Mouse (Mus musculus) cerebellum, adult 2 months (tissue): ENCODE data around the gene Cabp1. TPM values are rescaled to one million over a fixed set of nuclear protein-coding genes. Genes with fewer than 3 reads are reported as not detected.
"Not testable (repeated sequence)": the region's sequence is repeated elsewhere in the genome, so short reads cannot be mapped to it uniquely, and the experiment has no call there.

Experiments used
- DNase-seq, 2 experiments: peaks; one replicate each; pipeline ENCODE4 v3.0.0; 2021
- H3K27ac ChIP-seq: fragments of 200-500 bp; 2 replicates; pipeline ENCODE4 v1.5.1; 2012; ENCODE audit warnings: low read length, control low read depth, inconsistent platforms; ENCODE audit not compliant: insufficient read depth
- H3K27me3 ChIP-seq: fragments of 200-500 bp; 2 replicates; pipeline ENCODE4 v1.6.1; 2012; ENCODE audit warnings: inconsistent platforms, mild to moderate bottlenecking, low read length, moderate library complexity; ENCODE audit not compliant: control insufficient read depth, insufficient read depth
- H3K4me1 ChIP-seq: fragments of 200-500 bp; 2 replicates; pipeline ENCODE4 v1.6.1; 2011; ENCODE audit warnings: low read length; ENCODE audit not compliant: control insufficient read depth, insufficient read depth
- H3K4me3 ChIP-seq: fragments of 200-500 bp; replicated peaks from 2 replicates; pipeline ENCODE3; 2011; ENCODE audit warnings: mild to moderate bottlenecking, low read depth, low read length, control low read depth; ENCODE audit not compliant: insufficient read depth
- CTCF ChIP-seq: fragments of 200-500 bp; IDR thresholded peaks from 2 replicates; pipeline ENCODE4 v1.5.1; 2011; ENCODE audit warnings: low read depth, mild to moderate bottlenecking, control low read depth, low read length, moderate library complexity, borderline replicate concordance; ENCODE audit not compliant: insufficient read depth
- POLR2A ChIP-seq: fragments of 200-500 bp; IDR thresholded peaks from 2 replicates; pipeline ENCODE4 v1.6.1; 2011; ENCODE audit warnings: low read length, control low read depth, borderline replicate concordance; ENCODE audit not compliant: insufficient read depth
- WGBS: fragments of 180-500 bp; shearing (Covaris S2); methylation state at CpG from one replicate; pipeline ENCODE4 v1.1.7; 2018; 5-methylcytosine and 5-hydroxymethylcytosine counted together
- polyA plus RNA-seq: library from polyadenylated mRNA; depleted of rRNA; stranded (reverse); fragments of >200 nt; gene quantifications from 2 replicates; pipeline ENCODE4 v1.2.3, GENCODE M21; 2012

Cabp1 gene
- polyA plus RNA-seq, 1 experiment = 294 TPM

- 66% methylated on average over 8 of the region's 8 CpGs for WGBS
These were observed 41.8 kb downstream of the Cabp1 start for GRCm38 (mm10) chr5:115152132-115152956.

GRCm38 (mm10) chr5:115151457-115151856 lies 42.7 kb downstream of the Cabp1 start:
- no peak overlapping the region for H3K27ac ChIP-seq
- no peak overlapping the region for H3K4me3 ChIP-seq
- no peak for DNase-seq
- H3K4me1 ChIP-seq = peaks cover 22% of the 10 kb centered on the region; the same call in 1 of the 2 replicates
- TF ChIP-seq CTCF (no peak), POLR2A (no peak)
- WGBS = 80% methylated on average over 13 of the region's 13 CpGs
- no peaks in the 10 kb centered on the region for H3K27me3 ChIP-seq

More at GRCm38 (mm10) chr5:115152132-115152956, 41.8 kb downstream of the Cabp1 start:
- peaks cover 25% of the 10 kb centered on the region; the same call in 1 of the 2 replicates for H3K4me1 ChIP-seq
- no peak for TF ChIP-seq POLR2A
- TF ChIP-seq CTCF = no peak
- no peak for DNase-seq
- H3K4me3 ChIP-seq = no peak overlapping the region
- H3K27me3 ChIP-seq = no peaks in the 10 kb centered on the region
- H3K27ac ChIP-seq = no peak overlapping the region

GRCm38 (mm10) chr5:115150991-115151390 lies 43.2 kb downstream of the Cabp1 start:
- Histone ChIP-seq H3K27me3 (no peaks in the 10 kb centered on the region), H3K4me3 (no peak overlapping the region), H3K4me1 (peaks cover 18% of the 10 kb centered on the region; the same call in 1 of the 2 replicates), H3K27ac (no peak overlapping the region)
- no peak for DNase-seq
- TF ChIP-seq CTCF (no peak), POLR2A (no peak)
- 83% methylated on average over 5 of the region's 5 CpGs for WGBS

- Histone ChIP-seq H3K27me3 (no peaks in the 10 kb centered on the region), H3K27ac (no peak overlapping the region), H3K4me1 (peaks cover 9% of the 10 kb centered on the region; the same call in 1 of the 2 replicates), H3K4me3 (no peak overlapping the region)
- 92% methylated on average over 14 of the region's 14 CpGs for WGBS
- no peak for DNase-seq
- TF ChIP-seq POLR2A (no peak), CTCF (no peak)
These were observed 44.3 kb downstream of the Cabp1 start for GRCm38 (mm10) chr5:115149675-115150459.

GRCm38 (mm10) chr5:115148872-115149271 lies 45.3 kb downstream of the Cabp1 start:
- H3K4me1 ChIP-seq, H3K27ac ChIP-seq, DNase-seq, H3K27me3 ChIP-seq, H3K4me3 ChIP-seq: not testable (repeated sequence)
- WGBS = no CpG with 5 or more reads among the region's 1 CpGs

GRCm38 (mm10) chr5:115148378-115148777 lies 45.8 kb downstream of the Cabp1 start:
- WGBS = 91% methylated on average over 8 of the region's 8 CpGs
- no peak overlapping the region for H3K27ac ChIP-seq
- no peaks in the 10 kb centered on the region for H3K27me3 ChIP-seq
- DNase-seq = no peak
- TF ChIP-seq CTCF = no peak
- no peak overlapping the region for H3K4me3 ChIP-seq
- peaks cover 10% of the 10 kb centered on the region; the same call in 1 of the 2 replicates for H3K4me1 ChIP-seq

GRCm38 (mm10) chr5:115147388-115147787 lies 46.8 kb downstream of the Cabp1 start:
- TF ChIP-seq POLR2A (no peak), CTCF (no peak)
- H3K27me3 ChIP-seq = no peaks in the 10 kb centered on the region
- 90% methylated on average over 3 of the region's 3 CpGs for WGBS
- H3K27ac ChIP-seq = no peak overlapping the region
- DNase-seq = no peak
- peaks cover 15% of the 10 kb centered on the region for H3K4me1 ChIP-seq
- H3K4me3 ChIP-seq = no peak overlapping the region

GRCm38 (mm10) chr5:115146747-115147130 lies 47.4 kb downstream of the Cabp1 start:
- Histone ChIP-seq H3K27ac (no peak overlapping the region), H3K27me3 (no peaks in the 10 kb centered on the region), H3K4me3 (no peak overlapping the region), H3K4me1 (peaks cover 15% of the 10 kb centered on the region)
- no peak for DNase-seq
- TF ChIP-seq POLR2A = no peak
- TF ChIP-seq CTCF = no peak
